Mouse (Mus musculus): ENCODE data around the gene Nat10. TPM values are rescaled to one million over a fixed set of nuclear protein-coding genes. Genes with fewer than 3 reads are reported as not detected.
A peak's percentile ranks its signal among the peaks of the same experiment; 100 is the strongest.

Gene Nat10
- polyA plus RNA-seq, 1 experiment from 2014 or later: 17.3 TPM

DNA sequence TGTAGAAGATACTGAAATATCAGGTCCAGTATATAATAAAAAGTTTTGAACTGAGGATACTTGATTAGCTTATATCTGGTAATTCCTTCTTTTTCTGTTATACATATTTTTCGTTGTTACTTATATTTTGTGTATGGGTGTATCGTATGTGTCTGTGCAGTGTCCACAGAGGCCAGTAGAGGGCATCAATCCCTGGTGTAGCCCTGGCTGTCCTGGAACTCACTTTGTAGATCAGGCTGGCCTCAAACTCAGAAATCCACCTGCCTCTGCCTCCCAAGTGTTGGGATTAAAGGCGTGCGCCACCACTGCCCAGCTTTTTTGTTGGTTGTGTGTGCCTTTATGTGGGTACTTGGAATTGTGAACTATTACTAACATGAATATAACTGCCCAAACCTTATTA is 23.6 kb upstream of the Nat10 start:
- peaks cover 13% of the 10 kb centered on the region for H3K4me1 ChIP-seq (replicated peaks)
- no peak overlapping the region for H3K27ac ChIP-seq (replicated peaks)
- no peak overlapping the region for H3K4me2 ChIP-seq
- ATAC-seq (ENCODE audit: low read depth): no peak
- no peak overlapping the region for H3K9ac ChIP-seq
- WGBS: 94% methylated on average over 4 of the region's 4 CpGs
- H3K27me3 ChIP-seq: no peaks in the 10 kb centered on the region
- no peak overlapping the region for H3K4me3 ChIP-seq
- H3K36me3 ChIP-seq: peaks cover 30% of the 10 kb centered on the region
- no peaks in the 10 kb centered on the region for H3K9me3 ChIP-seq

GRCm38 (mm10) chr2:103762492-103762891 is 1.4 kb upstream of the Nat10 start:
- H3K4me2 ChIP-seq: peak overlapping the region; percentile 92; the same call in 1 of the 2 replicates
- no peak for ATAC-seq (ENCODE audit: low read depth)
- no peak overlapping the region for H3K27ac ChIP-seq (replicated peaks)
- no peak overlapping the region for H3K9ac ChIP-seq
- peaks cover 28% of the 10 kb centered on the region for H3K4me1 ChIP-seq (replicated peaks)
- H3K36me3 ChIP-seq: peaks cover 22% of the 10 kb centered on the region
- H3K27me3 ChIP-seq: no peaks in the 10 kb centered on the region
- H3K9me3 ChIP-seq: no peaks in the 10 kb centered on the region
- H3K4me3 ChIP-seq: no peak overlapping the region
- 63% methylated on average over 1 of the region's 1 CpGs for WGBS

DNA sequence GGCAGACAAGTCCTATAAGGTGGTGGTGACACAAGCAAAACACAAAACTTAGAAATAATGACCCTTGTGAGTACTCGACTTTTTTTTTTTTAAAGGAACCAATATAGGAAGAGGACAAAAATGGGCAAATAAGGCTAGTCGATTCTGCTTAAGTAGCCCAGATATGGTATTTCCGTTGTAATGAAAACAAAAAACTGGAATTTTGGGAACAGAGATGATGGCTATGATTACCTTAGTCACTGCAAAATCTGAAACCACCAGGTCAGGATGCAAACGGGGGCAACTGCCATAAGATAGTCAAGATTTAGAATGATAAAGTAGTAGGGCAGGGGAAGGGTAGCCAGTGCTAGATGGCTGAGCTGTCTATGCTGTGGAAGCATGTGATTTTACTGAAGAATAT is 923 bp upstream of the Nat10 start:
- WGBS: 38% methylated on average over 4 of the region's 4 CpGs
- H3K4me3 ChIP-seq: peak overlapping the region; percentile 65
- no peaks in the 10 kb centered on the region for H3K9me3 ChIP-seq
- H3K27me3 ChIP-seq: no peaks in the 10 kb centered on the region
- peaks cover 20% of the 10 kb centered on the region for H3K36me3 ChIP-seq
- H3K4me2 ChIP-seq: peak overlapping the region; percentile 92
- no peak overlapping the region for H3K27ac ChIP-seq (replicated peaks)
- peaks cover 28% of the 10 kb centered on the region for H3K4me1 ChIP-seq (replicated peaks)
- no peak overlapping the region for H3K9ac ChIP-seq
- ATAC-seq (ENCODE audit: low read depth): no peak

DNA sequence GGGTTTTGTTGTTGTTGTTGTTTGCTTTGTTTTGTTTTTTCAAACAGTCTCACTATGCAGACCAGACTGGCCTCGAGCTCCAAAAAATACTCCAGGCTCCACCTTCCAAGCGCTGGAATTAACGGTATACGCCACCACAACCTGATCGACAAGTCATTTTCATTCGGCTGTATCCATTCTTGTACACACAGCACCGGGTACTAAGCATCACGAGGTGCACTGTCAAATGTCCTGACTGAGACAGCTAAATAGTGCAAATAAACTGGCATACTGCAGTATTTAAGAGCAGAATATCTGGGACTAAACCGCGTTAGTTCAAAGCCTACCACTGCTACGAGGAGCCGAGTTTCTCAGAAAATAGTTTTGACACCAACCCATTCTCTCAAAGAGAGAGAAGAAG is 649 bp downstream of the Nat10 start:
- ATAC-seq (ENCODE audit: low read depth): peak; percentile 53
- H3K36me3 ChIP-seq: peaks cover 16% of the 10 kb centered on the region
- H3K9ac ChIP-seq: peak overlapping the region; percentile 74
- under 1% methylated on average over 12 of the region's 12 CpGs for WGBS
- no peaks in the 10 kb centered on the region for H3K9me3 ChIP-seq
- H3K4me1 ChIP-seq (replicated peaks): peaks cover 28% of the 10 kb centered on the region
- H3K4me3 ChIP-seq: peak overlapping the region; percentile 65
- H3K27ac ChIP-seq (replicated peaks): peak overlapping the region; percentile 69
- no peaks in the 10 kb centered on the region for H3K27me3 ChIP-seq
- H3K4me2 ChIP-seq: peak overlapping the region; percentile 92

GRCm38 (mm10) chr2:103755458-103756085 is 5.5 kb downstream of the Nat10 start:
- peaks cover 14% of the 10 kb centered on the region for H3K4me1 ChIP-seq (replicated peaks)
- peaks cover 59% of the 10 kb centered on the region for H3K36me3 ChIP-seq
- no peak overlapping the region for H3K27ac ChIP-seq (replicated peaks)
- no peak for ATAC-seq (ENCODE audit: low read depth)
- H3K27me3 ChIP-seq: no peaks in the 10 kb centered on the region
- no peak overlapping the region for H3K9ac ChIP-seq
- no peak overlapping the region for H3K4me3 ChIP-seq
- 92% methylated on average over 9 of the region's 9 CpGs for WGBS
- H3K4me2 ChIP-seq: no peak overlapping the region
- no peaks in the 10 kb centered on the region for H3K9me3 ChIP-seq

DNA sequence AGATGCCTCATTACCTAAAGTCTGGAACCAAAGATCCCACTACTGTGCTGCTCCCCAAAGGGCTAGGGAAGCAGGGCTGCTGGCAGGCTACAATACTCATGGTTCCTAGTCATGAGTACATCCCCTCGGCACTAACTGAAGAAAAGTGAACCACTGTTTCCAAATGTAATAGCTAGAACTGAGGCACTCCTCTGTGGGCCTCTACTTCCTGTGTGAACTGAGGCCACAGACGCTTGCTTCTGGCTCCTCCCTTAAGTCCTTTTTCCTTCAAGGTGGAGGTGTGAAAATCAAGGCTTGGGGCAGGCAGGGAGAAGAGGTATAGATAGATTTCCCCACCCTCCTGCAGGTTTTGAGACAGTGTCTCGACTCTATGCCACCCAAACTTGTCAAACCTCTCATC is 6.5 kb downstream of the Nat10 start:
- H3K27me3 ChIP-seq: no peaks in the 10 kb centered on the region
- H3K4me1 ChIP-seq (replicated peaks): peaks cover 4% of the 10 kb centered on the region; the same call in 1 of the 2 replicates
- H3K4me3 ChIP-seq: no peak overlapping the region
- peaks cover 68% of the 10 kb centered on the region for H3K36me3 ChIP-seq
- no peak overlapping the region for H3K4me2 ChIP-seq
- no peak for ATAC-seq (ENCODE audit: low read depth)
- no peak overlapping the region for H3K9ac ChIP-seq
- H3K27ac ChIP-seq (replicated peaks): no peak overlapping the region
- WGBS: 88% methylated on average over 3 of the region's 3 CpGs
- no peaks in the 10 kb centered on the region for H3K9me3 ChIP-seq

GRCm38 (mm10) chr2:103751771-103752170 is 9.3 kb downstream of the Nat10 start:
- ATAC-seq (ENCODE audit: low read depth): no peak
- Histone ChIP-seq H3K4me1 (replicated peaks) (no peaks in the 10 kb centered on the region), H3K4me3 (no peak overlapping the region), H3K27me3 (no peaks in the 10 kb centered on the region), H3K27ac (replicated peaks) (no peak overlapping the region), H3K36me3 (peaks cover 93% of the 10 kb centered on the region), H3K4me2 (no peak overlapping the region), H3K9ac (no peak overlapping the region), H3K9me3 (no peaks in the 10 kb centered on the region)
- WGBS: 95% methylated on average over 6 of the region's 6 CpGs

- H3K9ac ChIP-seq: no peak overlapping the region
- H3K9me3 ChIP-seq: no peaks in the 10 kb centered on the region
- no peaks in the 10 kb centered on the region for H3K27me3 ChIP-seq
- H3K4me1 ChIP-seq (replicated peaks): no peaks in the 10 kb centered on the region
- no peak overlapping the region for H3K4me2 ChIP-seq
- 94% methylated on average over 3 of the region's 3 CpGs for WGBS
- H3K36me3 ChIP-seq: peaks cover 75% of the 10 kb centered on the region
- no peak overlapping the region for H3K4me3 ChIP-seq
- H3K27ac ChIP-seq (replicated peaks): no peak overlapping the region
- ATAC-seq (ENCODE audit: low read depth): no peak
These were observed 12.0 kb downstream of the Nat10 start for GRCm38 (mm10) chr2:103749091-103749490.

DNA sequence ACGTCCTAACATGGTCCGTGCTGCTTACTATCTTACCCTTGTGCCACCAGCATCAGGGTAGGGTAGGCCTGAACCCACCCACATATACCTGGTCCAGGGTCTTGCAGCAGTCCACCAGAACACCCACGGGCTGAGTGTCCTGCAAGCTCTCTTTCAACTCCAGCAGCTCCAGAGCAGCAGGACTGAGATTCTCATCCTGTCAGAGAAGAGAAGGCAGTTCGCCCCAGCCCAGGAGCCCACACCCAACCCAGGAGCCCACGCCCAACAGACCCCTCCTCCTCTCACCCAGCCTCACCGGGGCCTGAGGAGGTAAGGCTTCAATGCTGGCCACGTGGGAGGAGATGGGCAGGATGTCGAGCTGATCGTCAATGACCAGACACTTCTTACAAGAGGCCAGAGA is 13.2 kb downstream of the Nat10 start:
- no peak overlapping the region for H3K27ac ChIP-seq (replicated peaks)
- peaks cover 71% of the 10 kb centered on the region for H3K36me3 ChIP-seq
- WGBS: 91% methylated on average over 9 of the region's 9 CpGs
- no peak overlapping the region for H3K4me3 ChIP-seq
- no peaks in the 10 kb centered on the region for H3K27me3 ChIP-seq
- H3K4me2 ChIP-seq: no peak overlapping the region
- no peak for ATAC-seq (ENCODE audit: low read depth)
- no peak overlapping the region for H3K9ac ChIP-seq
- no peaks in the 10 kb centered on the region for H3K4me1 ChIP-seq (replicated peaks)
- H3K9me3 ChIP-seq: no peaks in the 10 kb centered on the region

DNA sequence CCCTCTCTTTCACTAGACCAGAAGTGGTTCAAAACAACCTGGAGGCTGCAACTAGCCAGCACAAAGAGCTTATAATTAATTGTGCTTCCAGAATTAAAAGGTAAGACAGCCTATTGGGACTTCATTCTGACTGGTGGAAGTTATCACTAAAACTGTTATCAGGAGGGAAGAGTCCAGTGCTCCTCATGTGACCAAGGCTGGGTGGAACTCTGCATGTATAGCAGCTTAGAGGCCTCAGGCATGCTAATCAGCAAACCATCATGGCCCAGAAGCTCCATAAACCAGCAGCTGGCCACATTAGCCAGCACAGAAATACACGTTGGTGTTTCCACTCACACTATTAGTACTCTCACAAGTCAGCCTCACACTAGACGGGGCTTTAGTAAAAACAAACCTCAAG is 14.3 kb downstream of the Nat10 start:
- ATAC-seq (ENCODE audit: low read depth): no peak
- H3K9ac ChIP-seq: no peak overlapping the region
- H3K9me3 ChIP-seq: no peaks in the 10 kb centered on the region
- no peaks in the 10 kb centered on the region for H3K27me3 ChIP-seq
- peaks cover 68% of the 10 kb centered on the region for H3K36me3 ChIP-seq
- H3K4me3 ChIP-seq: no peak overlapping the region
- 95% methylated on average over 2 of the region's 2 CpGs for WGBS
- no peaks in the 10 kb centered on the region for H3K4me1 ChIP-seq (replicated peaks)
- H3K27ac ChIP-seq (replicated peaks): no peak overlapping the region
- H3K4me2 ChIP-seq: no peak overlapping the region

- H3K9me3 ChIP-seq: no peaks in the 10 kb centered on the region
- no peak overlapping the region for H3K4me2 ChIP-seq
- H3K27me3 ChIP-seq: no peaks in the 10 kb centered on the region
- H3K4me1 ChIP-seq (replicated peaks): no peaks in the 10 kb centered on the region
- no peak overlapping the region for H3K4me3 ChIP-seq
- WGBS: 86% methylated on average over 2 of the region's 2 CpGs
- ATAC-seq (ENCODE audit: low read depth): no peak
- peaks cover 61% of the 10 kb centered on the region for H3K36me3 ChIP-seq
- H3K27ac ChIP-seq (replicated peaks): no peak overlapping the region
- H3K9ac ChIP-seq: no peak overlapping the region
These were observed 15.0 kb downstream of the Nat10 start for GRCm38 (mm10) chr2:103746096-103746495.

- Histone ChIP-seq H3K4me2 (no peak overlapping the region), H3K27ac (replicated peaks) (no peak overlapping the region), H3K4me1 (replicated peaks) (no peaks in the 10 kb centered on the region), H3K4me3 (no peak overlapping the region), H3K9me3 (no peaks in the 10 kb centered on the region), H3K9ac (no peak overlapping the region), H3K27me3 (no peaks in the 10 kb centered on the region), H3K36me3 (peaks cover 55% of the 10 kb centered on the region)
- no peak for ATAC-seq (ENCODE audit: low read depth)
- WGBS: 84% methylated on average over 5 of the region's 5 CpGs
These were observed 15.6 kb downstream of the Nat10 start for GRCm38 (mm10) chr2:103745481-103745880.

- H3K4me1 ChIP-seq (replicated peaks): no peaks in the 10 kb centered on the region
- no peak overlapping the region for H3K4me2 ChIP-seq
- no peak for ATAC-seq (ENCODE audit: low read depth)
- no peak overlapping the region for H3K4me3 ChIP-seq
- no peak overlapping the region for H3K9ac ChIP-seq
- 81% methylated on average over 7 of the region's 7 CpGs for WGBS
- no peaks in the 10 kb centered on the region for H3K9me3 ChIP-seq
- peaks cover 49% of the 10 kb centered on the region for H3K36me3 ChIP-seq
- no peak overlapping the region for H3K27ac ChIP-seq (replicated peaks)
- H3K27me3 ChIP-seq: no peaks in the 10 kb centered on the region
These were observed 17.1 kb downstream of the Nat10 start for GRCm38 (mm10) chr2:103743988-103744387.
